Mouse (Mus musculus): ENCODE data around the gene Icmt. TPM values are rescaled to one million over a fixed set of nuclear protein-coding genes. Genes with fewer than 3 reads are reported as not detected.

Gene Icmt
- polyA plus RNA-seq, 1 experiment from 2014 or later: 19.3 TPM

GRCm38 (mm10) chr4:152290991-152291390 lies 6.0 kb upstream of the Icmt start:
- H3K27me3 ChIP-seq (ENCODE audit: control insufficient read depth, insufficient read depth, low read length): peaks cover 64% of the 10 kb centered on the region
- 26% methylated on average over 11 of the region's 11 CpGs for WGBS
- H3K36me3 ChIP-seq (ENCODE audit: control insufficient read depth, insufficient read depth): no peaks in the 10 kb centered on the region
- H3K9ac ChIP-seq (ENCODE audit: low read length): no peak overlapping the region
- no peak for ATAC-seq (replicated peaks; ENCODE audit: extremely low read depth, insufficient read depth, low FRiP score)
- H3K27ac ChIP-seq (ENCODE audit: low read length): no peak overlapping the region
- H3K4me2 ChIP-seq (ENCODE audit: low read depth, low read length): no peak overlapping the region
- H3K4me3 ChIP-seq (ENCODE audit: low read length): no peak overlapping the region
- no peaks in the 10 kb centered on the region for H3K9me3 ChIP-seq (replicated peaks; ENCODE audit: control insufficient read depth, low read length)
- H3K4me1 ChIP-seq (ENCODE audit: control insufficient read depth, insufficient read depth, low read length): peaks cover 17% of the 10 kb centered on the region

DNA sequence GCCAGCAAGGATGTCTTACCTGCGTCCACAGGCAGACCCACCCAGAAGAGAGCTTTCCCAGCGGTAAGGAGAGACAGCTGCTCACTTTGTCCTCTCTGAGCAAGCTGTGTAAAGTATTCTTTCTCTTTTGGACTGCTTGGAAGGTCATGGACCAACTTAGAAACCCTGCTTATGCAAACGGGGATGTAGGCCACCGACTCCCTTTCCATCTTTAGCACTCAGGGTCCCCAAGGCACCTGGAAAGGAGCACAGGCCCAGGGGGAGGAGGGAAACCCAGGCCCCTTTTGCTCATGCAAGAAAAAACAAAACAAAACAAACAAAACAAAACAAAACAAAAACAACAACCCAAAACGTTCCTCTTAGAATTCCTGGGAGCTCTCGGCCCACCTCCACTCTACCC lies 5.5 kb upstream of the Icmt start, which contains the start of gene Hes3:
Gene Hes3, minus strand, starts transcription at position 101 of the 400 bp plus-strand sequence.
- Histone ChIP-seq H3K9me3 (replicated peaks; ENCODE audit: control insufficient read depth, low read length) (no peaks in the 10 kb centered on the region), H3K27me3 (ENCODE audit: control insufficient read depth, insufficient read depth, low read length) (peaks cover 59% of the 10 kb centered on the region), H3K36me3 (ENCODE audit: control insufficient read depth, insufficient read depth) (no peaks in the 10 kb centered on the region), H3K27ac (ENCODE audit: low read length) (no peak within 1 kb of the TSS), H3K9ac (ENCODE audit: low read length) (no peak within 1 kb of the TSS), H3K4me1 (ENCODE audit: control insufficient read depth, insufficient read depth, low read length) (peaks cover 15% of the 10 kb centered on the region), H3K4me3 (ENCODE audit: low read length) (peak within 1 kb of the TSS; percentile 27), H3K4me2 (ENCODE audit: low read depth, low read length) (peak within 1 kb of the TSS; percentile 34)
- no peak for ATAC-seq (replicated peaks; ENCODE audit: extremely low read depth, insufficient read depth, low FRiP score)
- 32% methylated on average over 6 of the region's 6 CpGs for WGBS

DNA sequence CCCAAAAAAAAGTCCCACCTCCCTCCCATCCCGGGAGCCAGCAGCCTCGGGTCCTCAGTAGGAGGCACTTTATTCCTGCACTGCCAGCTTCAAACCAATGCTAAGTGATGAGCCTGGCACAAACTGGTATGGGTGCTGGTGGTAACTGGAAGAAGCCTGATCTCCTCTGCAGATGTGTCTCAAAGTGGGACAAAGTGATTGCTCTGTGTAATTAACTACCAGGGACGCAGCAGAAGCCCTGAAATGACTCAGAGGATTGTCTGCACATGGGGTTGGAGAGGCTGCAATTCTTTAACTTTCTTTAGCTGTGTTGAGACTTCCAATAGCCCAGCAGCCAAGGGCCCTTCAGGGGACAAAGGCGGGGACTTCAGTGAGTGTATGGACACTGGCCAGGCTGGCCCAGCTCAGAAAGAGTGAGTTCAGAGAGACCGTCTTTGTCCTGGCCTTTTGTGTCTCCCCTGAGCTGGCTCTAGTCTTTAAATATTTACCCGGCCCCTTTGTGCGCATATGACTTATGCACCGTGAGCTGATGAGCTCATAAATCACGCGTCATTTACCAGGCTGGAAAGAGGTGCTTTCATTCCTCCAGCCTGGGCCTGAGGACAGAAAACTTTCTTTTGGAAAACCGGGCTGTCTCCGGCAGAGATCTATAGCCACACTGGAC lies 4.8 kb upstream of the Icmt start:
- H3K27me3 ChIP-seq (ENCODE audit: control insufficient read depth, insufficient read depth, low read length): peaks cover 52% of the 10 kb centered on the region
- no peak overlapping the region for H3K27ac ChIP-seq (ENCODE audit: low read length)
- H3K4me1 ChIP-seq (ENCODE audit: control insufficient read depth, insufficient read depth, low read length): peaks cover 16% of the 10 kb centered on the region
- no peak overlapping the region for H3K4me2 ChIP-seq (ENCODE audit: low read depth, low read length)
- no peak overlapping the region for H3K9ac ChIP-seq (ENCODE audit: low read length)
- no peak for ATAC-seq (replicated peaks; ENCODE audit: extremely low read depth, insufficient read depth, low FRiP score)
- H3K36me3 ChIP-seq (ENCODE audit: control insufficient read depth, insufficient read depth): no peaks in the 10 kb centered on the region
- H3K9me3 ChIP-seq (replicated peaks; ENCODE audit: control insufficient read depth, low read length): no peaks in the 10 kb centered on the region
- no peak overlapping the region for H3K4me3 ChIP-seq (ENCODE audit: low read length)
- 38% methylated on average over 12 of the region's 12 CpGs for WGBS

DNA sequence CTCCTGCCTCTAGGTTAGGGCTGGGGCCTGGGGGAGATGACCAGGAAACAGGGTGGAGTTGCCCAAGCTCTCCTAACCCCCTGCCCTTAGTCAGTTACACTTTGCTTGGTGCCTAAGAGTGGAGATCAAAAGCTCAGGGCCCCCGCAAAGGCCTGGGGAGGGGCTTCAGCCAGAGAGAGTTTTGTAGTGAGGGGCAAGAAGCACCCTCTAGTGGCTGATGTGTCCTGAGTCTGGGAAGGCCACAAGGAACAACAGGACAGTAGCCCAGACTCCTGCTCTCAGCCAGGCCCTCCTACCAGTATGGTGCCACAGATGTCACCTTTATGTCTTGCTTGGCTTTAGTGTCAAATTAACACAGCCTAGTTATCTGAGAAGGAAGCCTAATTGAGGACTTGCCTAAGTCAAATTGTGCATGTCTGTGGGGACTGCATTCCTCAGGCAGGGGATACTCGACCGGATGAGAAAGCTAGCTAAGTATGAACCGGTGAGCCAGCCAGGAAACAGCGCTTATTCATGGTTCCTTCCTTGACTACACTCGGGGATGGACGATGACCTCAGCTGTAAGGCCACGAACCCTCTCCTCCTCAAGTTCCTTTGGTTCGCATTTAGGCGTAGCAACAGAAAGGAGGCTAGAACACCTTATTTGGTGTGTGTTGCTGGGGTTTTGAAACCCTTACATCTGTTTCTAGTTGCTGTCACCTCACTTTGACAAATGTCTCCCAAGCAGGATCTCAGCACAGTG lies 2.7 kb upstream of the Icmt start:
- no peak overlapping the region for H3K4me3 ChIP-seq (ENCODE audit: low read length)
- no peak overlapping the region for H3K4me2 ChIP-seq (ENCODE audit: low read depth, low read length)
- H3K9ac ChIP-seq (ENCODE audit: low read length): no peak overlapping the region
- ATAC-seq (replicated peaks; ENCODE audit: extremely low read depth, insufficient read depth, low FRiP score): no peak
- peaks cover 24% of the 10 kb centered on the region for H3K4me1 ChIP-seq (ENCODE audit: control insufficient read depth, insufficient read depth, low read length)
- peak overlapping the region; percentile 51 for H3K27ac ChIP-seq (ENCODE audit: low read length)
- H3K36me3 ChIP-seq (ENCODE audit: control insufficient read depth, insufficient read depth): no peaks in the 10 kb centered on the region
- WGBS: 45% methylated on average over 10 of the region's 10 CpGs
- peaks cover 37% of the 10 kb centered on the region for H3K27me3 ChIP-seq (ENCODE audit: control insufficient read depth, insufficient read depth, low read length)
- no peaks in the 10 kb centered on the region for H3K9me3 ChIP-seq (replicated peaks; ENCODE audit: control insufficient read depth, low read length)

GRCm38 (mm10) chr4:152295916-152296315 lies 1.1 kb upstream of the Icmt start:
- no peak for ATAC-seq (replicated peaks; ENCODE audit: extremely low read depth, insufficient read depth, low FRiP score)

DNA sequence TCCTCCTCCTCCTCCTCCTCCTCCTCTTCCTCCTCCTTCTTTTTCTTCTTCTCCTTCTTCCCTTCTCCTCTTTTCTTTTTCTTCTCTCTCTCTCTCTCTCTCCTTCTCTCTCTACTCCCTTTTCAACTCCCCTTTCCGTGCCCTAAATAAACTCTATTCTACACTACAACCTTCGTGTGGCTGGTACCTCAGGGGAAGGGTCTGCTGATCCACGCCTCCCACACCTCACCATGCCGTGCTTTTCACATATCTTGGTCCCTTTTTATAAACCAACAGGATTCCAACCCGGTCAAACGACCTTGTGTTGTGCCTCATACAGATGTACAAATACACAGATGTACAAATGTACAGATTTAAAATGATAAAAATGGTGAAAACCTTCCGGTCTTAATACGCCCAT lies 656 bp upstream of the Icmt start:
- Histone ChIP-seq H3K27me3 (ENCODE audit: control insufficient read depth, insufficient read depth, low read length) (peaks cover 18% of the 10 kb centered on the region), H3K27ac (ENCODE audit: low read length) (peak overlapping the region; percentile 81), H3K9ac (ENCODE audit: low read length) (peak overlapping the region; percentile 76), H3K4me2 (ENCODE audit: low read depth, low read length) (peak overlapping the region; percentile 83), H3K4me1 (ENCODE audit: control insufficient read depth, insufficient read depth, low read length) (peaks cover 20% of the 10 kb centered on the region), H3K4me3 (ENCODE audit: low read length) (peak overlapping the region; percentile 76), H3K36me3 (ENCODE audit: control insufficient read depth, insufficient read depth) (0 out of 2 replicates have a peak, but pooled peaks cover 3% of the 10 kb centered on the region), H3K9me3 (replicated peaks; ENCODE audit: control insufficient read depth, low read length) (no peaks in the 10 kb centered on the region)
- 9% methylated on average over 8 of the region's 8 CpGs for WGBS
- ATAC-seq (replicated peaks; ENCODE audit: extremely low read depth, insufficient read depth, low FRiP score): no peak

More at GRCm38 (mm10) chr4:152295916-152296315, 1.1 kb upstream of the Icmt start:
- Histone ChIP-seq H3K4me2 (ENCODE audit: low read depth, low read length) (peak overlapping the region; percentile 12), H3K4me1 (ENCODE audit: control insufficient read depth, insufficient read depth, low read length) (peaks cover 20% of the 10 kb centered on the region), H3K4me3 (ENCODE audit: low read length) (no peak overlapping the region), H3K36me3 (ENCODE audit: control insufficient read depth, insufficient read depth) (0 out of 2 replicates have a peak, but pooled peaks cover 3% of the 10 kb centered on the region), H3K9ac (ENCODE audit: low read length) (no peak overlapping the region), H3K27ac (ENCODE audit: low read length) (peak overlapping the region; percentile 30), H3K9me3 (replicated peaks; ENCODE audit: control insufficient read depth, low read length) (no peaks in the 10 kb centered on the region), H3K27me3 (ENCODE audit: control insufficient read depth, insufficient read depth, low read length) (peaks cover 22% of the 10 kb centered on the region)
- WGBS: 31% methylated on average over 4 of the region's 4 CpGs

GRCm38 (mm10) chr4:152298836-152299235 lies 1.8 kb downstream of the Icmt start:
- no peak overlapping the region for H3K4me3 ChIP-seq (ENCODE audit: low read length)
- WGBS: 80% methylated on average over 14 of the region's 14 CpGs

GRCm38 (mm10) chr4:152300375-152300774 lies 3.3 kb downstream of the Icmt start:
- Histone ChIP-seq H3K27ac (ENCODE audit: low read length) (no peak overlapping the region), H3K27me3 (ENCODE audit: control insufficient read depth, insufficient read depth, low read length) (no peaks in the 10 kb centered on the region), H3K9me3 (replicated peaks; ENCODE audit: control insufficient read depth, low read length) (no peaks in the 10 kb centered on the region), H3K4me3 (ENCODE audit: low read length) (no peak overlapping the region), H3K9ac (ENCODE audit: low read length) (no peak overlapping the region), H3K36me3 (ENCODE audit: control insufficient read depth, insufficient read depth) (peaks cover 14% of the 10 kb centered on the region), H3K4me1 (ENCODE audit: control insufficient read depth, insufficient read depth, low read length) (peaks cover 16% of the 10 kb centered on the region), H3K4me2 (ENCODE audit: low read depth, low read length) (no peak overlapping the region)
- 90% methylated on average over 8 of the region's 8 CpGs for WGBS
- no peak for ATAC-seq (replicated peaks; ENCODE audit: extremely low read depth, insufficient read depth, low FRiP score)

More at GRCm38 (mm10) chr4:152298836-152299235, 1.8 kb downstream of the Icmt start:
- H3K4me1 ChIP-seq (ENCODE audit: control insufficient read depth, insufficient read depth, low read length): peaks cover 20% of the 10 kb centered on the region
- no peaks in the 10 kb centered on the region for H3K9me3 ChIP-seq (replicated peaks; ENCODE audit: control insufficient read depth, low read length)
- no peak overlapping the region; the same call in 1 of the 2 replicates for H3K4me2 ChIP-seq (ENCODE audit: low read depth, low read length)
- H3K27ac ChIP-seq (ENCODE audit: low read length): no peak overlapping the region
- peaks cover 14% of the 10 kb centered on the region for H3K36me3 ChIP-seq (ENCODE audit: control insufficient read depth, insufficient read depth)
- peak overlapping the region; percentile 87 for H3K9ac ChIP-seq (ENCODE audit: low read length)
- no peak for ATAC-seq (replicated peaks; ENCODE audit: extremely low read depth, insufficient read depth, low FRiP score)
- H3K27me3 ChIP-seq (ENCODE audit: control insufficient read depth, insufficient read depth, low read length): no peaks in the 10 kb centered on the region; the same call in 1 of the 2 replicates

DNA sequence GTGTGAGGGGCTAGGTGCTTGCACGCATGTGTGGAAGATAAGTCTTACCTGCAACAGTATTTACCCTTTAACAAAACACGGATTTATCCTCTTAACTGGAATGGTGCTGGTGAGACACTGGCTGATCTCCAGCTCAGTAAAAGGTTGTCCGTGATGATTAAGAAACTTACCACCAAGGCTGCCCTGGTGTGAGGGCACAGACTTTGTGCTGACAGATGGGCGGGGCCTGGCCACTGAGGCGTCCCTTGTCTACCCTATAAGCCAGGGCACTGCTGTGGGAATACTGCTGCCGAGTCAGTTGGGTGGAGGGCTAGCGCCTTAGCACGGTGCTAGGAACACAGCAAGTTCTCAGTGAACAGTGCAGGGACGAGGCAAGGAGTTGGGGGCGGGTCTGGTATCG lies 5.0 kb downstream of the Icmt start:
- 69% methylated on average over 11 of the region's 11 CpGs for WGBS
- ATAC-seq (replicated peaks; ENCODE audit: extremely low read depth, insufficient read depth, low FRiP score): no peak
- H3K27me3 ChIP-seq (ENCODE audit: control insufficient read depth, insufficient read depth, low read length): no peaks in the 10 kb centered on the region
- H3K27ac ChIP-seq (ENCODE audit: low read length): no peak overlapping the region
- H3K4me2 ChIP-seq (ENCODE audit: low read depth, low read length): no peak overlapping the region
- peaks cover 10% of the 10 kb centered on the region for H3K4me1 ChIP-seq (ENCODE audit: control insufficient read depth, insufficient read depth, low read length)
- peaks cover 14% of the 10 kb centered on the region for H3K36me3 ChIP-seq (ENCODE audit: control insufficient read depth, insufficient read depth)
- no peaks in the 10 kb centered on the region for H3K9me3 ChIP-seq (replicated peaks; ENCODE audit: control insufficient read depth, low read length)
- no peak overlapping the region for H3K9ac ChIP-seq (ENCODE audit: low read length)
- no peak overlapping the region for H3K4me3 ChIP-seq (ENCODE audit: low read length)

Measured in heart, embryonic 16.5 days (tissue).